Mouse (Mus musculus) midbrain, embryonic 14.5 days (tissue): ENCODE data around the gene Fzd9. TPM values are rescaled to one million over a fixed set of nuclear protein-coding genes. Genes with fewer than 3 reads are reported as not detected.

Experiments used
- ATAC-seq: fragments of 200-750 bp; cut with Nextera tagmentation; 2 replicates; pipeline ENCODE4 v1.8.0; 2017; ENCODE audit warnings: moderate number of reproducible peaks, moderate library complexity; ENCODE audit not compliant: low FRiP score, low TSS enrichment
- DNase-seq: peaks from one replicate; pipeline ENCODE4 v3.0.0-alpha.2; 2015
- H3K27ac ChIP-seq: fragments of 300-500 bp; sonication (generic); replicated peaks from 2 replicates; pipeline ENCODE4 v1.5.1; 2014; ENCODE audit warnings: mild to moderate bottlenecking, low read depth, low read length, moderate library complexity
- H3K27me3 ChIP-seq: fragments of 300-500 bp; sonication (generic); 2 replicates; pipeline ENCODE4 v1.6.1; 2014; ENCODE audit warnings: low read length, control low read depth, mixed read lengths; ENCODE audit not compliant: control insufficient read depth, insufficient read depth
- H3K36me3 ChIP-seq: fragments of 300-500 bp; sonication (generic); 2 replicates; pipeline ENCODE4 v1.6.1; 2014; ENCODE audit warnings: low read length, control low read depth; ENCODE audit not compliant: control insufficient read depth, insufficient read depth
- H3K4me1 ChIP-seq: fragments of 300-500 bp; sonication (generic); 2 replicates; pipeline ENCODE4 v1.6.1; 2014; ENCODE audit warnings: mild to moderate bottlenecking, antibody characterized with exemption, low read length, control low read depth; ENCODE audit not compliant: control insufficient read depth, insufficient read depth
- H3K4me2 ChIP-seq: fragments of 300-500 bp; sonication (generic); 2 replicates; pipeline ENCODE4 v1.6.1; 2014; ENCODE audit warnings: mild to moderate bottlenecking, low read length, moderate library complexity
- H3K4me3 ChIP-seq: fragments of 300-500 bp; sonication (generic); replicated peaks from 2 replicates; pipeline ENCODE4 v1.5.1; 2014; ENCODE audit warnings: low read depth, low read length
- H3K9ac ChIP-seq: fragments of 300-500 bp; sonication (generic); replicated peaks from 2 replicates; pipeline ENCODE4 v1.6.1; 2014; ENCODE audit warnings: mild to moderate bottlenecking, low read length, moderate library complexity
- H3K9me3 ChIP-seq: fragments of 300-500 bp; sonication (generic); 2 replicates; pipeline ENCODE4 v1.6.1; 2016; ENCODE audit warnings: low read length, control low read depth, mixed read lengths; ENCODE audit not compliant: control insufficient read depth
- WGBS: fragments of 180-500 bp; shearing (Covaris S2); extraction: QIAGEN DNeasy Blood & Tissue Kit; methylation state at CpG from one replicate; pipeline ENCODE4 v1.1.7; 2014; 5-methylcytosine and 5-hydroxymethylcytosine counted together
- polyA plus RNA-seq: library from polyadenylated mRNA; unstranded; fragments of >200 nt; fragmentation: Nextera tagmentation; extraction: Ambion mirVana; gene quantifications from 2 replicates; pipeline ENCODE4 v1.2.1, GENCODE M21; 2014

Fzd9 gene
- polyA plus RNA-seq, 1 experiment from 2014 or later = 8.7 TPM

GRCm38 (mm10) chr5:135274663-135275396 is 23.8 kb upstream of the Fzd9 start:
- Histone ChIP-seq H3K9ac (no peak overlapping the region), H3K4me3 (no peak overlapping the region), H3K27ac (peak overlapping the region; percentile 15), H3K4me1 (peaks cover 5% of the 10 kb centered on the region; the same call in 1 of the 2 replicates), H3K9me3 (no peaks in the 10 kb centered on the region), H3K4me2 (peak overlapping the region; percentile 24), H3K36me3 (no peaks in the 10 kb centered on the region), H3K27me3 (no peaks in the 10 kb centered on the region)
- peak; percentile 54 for DNase-seq
- WGBS = 12% methylated on average over 15 of the region's 15 CpGs
- no peak for ATAC-seq

GRCm38 (mm10) chr5:135271563-135272165 is 20.6 kb upstream of the Fzd9 start:
- Histone ChIP-seq H3K27me3 (no peaks in the 10 kb centered on the region), H3K9ac (no peak overlapping the region), H3K4me2 (no peak overlapping the region), H3K9me3 (no peaks in the 10 kb centered on the region), H3K27ac (no peak overlapping the region), H3K36me3 (no peaks in the 10 kb centered on the region), H3K4me3 (no peak overlapping the region), H3K4me1 (peaks cover 5% of the 10 kb centered on the region; the same call in 1 of the 2 replicates)
- peak; percentile 75 for DNase-seq
- WGBS = 36% methylated on average over 12 of the region's 12 CpGs
- ATAC-seq = no peak

- Histone ChIP-seq H3K4me1 (peaks cover 5% of the 10 kb centered on the region; the same call in 1 of the 2 replicates), H3K9ac (no peak overlapping the region), H3K27me3 (no peaks in the 10 kb centered on the region), H3K4me3 (no peak overlapping the region), H3K4me2 (no peak overlapping the region), H3K9me3 (no peaks in the 10 kb centered on the region), H3K36me3 (no peaks in the 10 kb centered on the region), H3K27ac (no peak overlapping the region)
- 90% methylated on average over 4 of the region's 4 CpGs for WGBS
- ATAC-seq (no peak), DNase-seq (no peak)
Measured at GRCm38 (mm10) chr5:135270361-135270760, 19.3 kb upstream of the Fzd9 start.

- ATAC-seq (no peak), DNase-seq (no peak)
- H3K9me3 ChIP-seq = no peaks in the 10 kb centered on the region
- H3K4me2 ChIP-seq = no peak overlapping the region
- no peak overlapping the region for H3K9ac ChIP-seq
- 85% methylated on average over 8 of the region's 8 CpGs for WGBS
- no peaks in the 10 kb centered on the region for H3K4me1 ChIP-seq
- no peak overlapping the region for H3K27ac ChIP-seq
- no peaks in the 10 kb centered on the region for H3K36me3 ChIP-seq
- H3K27me3 ChIP-seq = no peaks in the 10 kb centered on the region
- H3K4me3 ChIP-seq = no peak overlapping the region
Measured at GRCm38 (mm10) chr5:135269451-135269850, 18.4 kb upstream of the Fzd9 start.

- Histone ChIP-seq H3K36me3 (no peaks in the 10 kb centered on the region), H3K9me3 (no peaks in the 10 kb centered on the region), H3K9ac (no peak overlapping the region), H3K27me3 (no peaks in the 10 kb centered on the region), H3K4me3 (no peak overlapping the region), H3K4me2 (no peak overlapping the region), H3K4me1 (no peaks in the 10 kb centered on the region), H3K27ac (peak overlapping the region; percentile 56)
- 58% methylated on average over 9 of the region's 9 CpGs for WGBS
- no peak for DNase-seq
- no peak for ATAC-seq
Measured at GRCm38 (mm10) chr5:135264548-135264947, 13.5 kb upstream of the Fzd9 start.

- Histone ChIP-seq H3K4me2 (0 out of 2 replicates have a peak overlapping the region, but pooled peaks have one; percentile 8), H3K4me3 (no peak overlapping the region), H3K27me3 (no peaks in the 10 kb centered on the region), H3K4me1 (no peaks in the 10 kb centered on the region), H3K27ac (peak overlapping the region; percentile 56), H3K9me3 (no peaks in the 10 kb centered on the region), H3K36me3 (no peaks in the 10 kb centered on the region), H3K9ac (no peak overlapping the region)
- 16% methylated on average over 17 of the region's 17 CpGs for WGBS
- DNase-seq (peak; percentile 58), ATAC-seq (peak; percentile 58)
Measured at GRCm38 (mm10) chr5:135263866-135264503, 13.0 kb upstream of the Fzd9 start.

GRCm38 (mm10) chr5:135258280-135259150 is 7.5 kb upstream of the Fzd9 start:
- H3K36me3 ChIP-seq = no peaks in the 10 kb centered on the region
- no peaks in the 10 kb centered on the region for H3K27me3 ChIP-seq
- H3K4me1 ChIP-seq = peaks cover 16% of the 10 kb centered on the region
- DNase-seq = peak; percentile 80
- WGBS = 10% methylated on average over 30 of the region's 30 CpGs
- H3K9me3 ChIP-seq = 0 out of 2 replicates have a peak, but pooled peaks cover 4% of the 10 kb centered on the region
- ATAC-seq = peak; percentile 44; the same call in 1 of the 2 replicates
- H3K27ac ChIP-seq = peak overlapping the region; percentile 86
- peak overlapping the region; percentile 27 for H3K4me3 ChIP-seq
- H3K9ac ChIP-seq = peak overlapping the region; percentile 59
- H3K4me2 ChIP-seq = peak overlapping the region; percentile 48

GRCm38 (mm10) chr5:135257559-135257958 is 6.5 kb upstream of the Fzd9 start:
- H3K36me3 ChIP-seq = no peaks in the 10 kb centered on the region
- no peak overlapping the region for H3K9ac ChIP-seq
- no peak for DNase-seq
- H3K4me3 ChIP-seq = no peak overlapping the region
- ATAC-seq = no peak
- peaks cover 20% of the 10 kb centered on the region for H3K4me1 ChIP-seq
- no peak overlapping the region for H3K4me2 ChIP-seq
- 0 out of 2 replicates have a peak, but pooled peaks cover 4% of the 10 kb centered on the region for H3K9me3 ChIP-seq
- H3K27ac ChIP-seq = peak overlapping the region; percentile 86
- 85% methylated on average over 12 of the region's 12 CpGs for WGBS
- no peaks in the 10 kb centered on the region for H3K27me3 ChIP-seq
